Mouse (Mus musculus) E14TG2a.4 (cell line): Measurements from ENCODE around the gene Mroh2a.

Source experiments
- H3K27me3 ChIP-seq: 2 replicates; pipeline ENCODE4 v1.6.1; 2014; ENCODE audit warnings: low read length, control low read depth; ENCODE audit not compliant: insufficient read depth
- H3K36me3 ChIP-seq: 2 replicates; pipeline ENCODE4 v1.6.1; 2014; ENCODE audit warnings: low read length, control low read depth; ENCODE audit not compliant: insufficient read depth
- H3K4me1 ChIP-seq: replicated peaks from 2 replicates; pipeline ENCODE4 v1.6.1; 2014; ENCODE audit warnings: low read depth, low read length, control low read depth
- H3K4me3 ChIP-seq: replicated peaks from 2 replicates; pipeline ENCODE4 v1.5.1; 2014; ENCODE audit warnings: mild to moderate bottlenecking, low read length
- H3K9me3 ChIP-seq: 2 replicates; pipeline ENCODE4 v1.6.1; 2014; ENCODE audit warnings: low read length, control low read depth
- CTCF ChIP-seq: conservative IDR thresholded peaks from 2 replicates; pipeline ENCODE4 v1.5.1; 2014; ENCODE audit warnings: low read length
- NANOG ChIP-seq: IDR thresholded peaks from 2 replicates; pipeline ENCODE4 v1.6.1; 2014; ENCODE audit warnings: borderline replicate concordance, low read length, mixed read lengths
- POU5F1 ChIP-seq: IDR thresholded peaks from 2 replicates; pipeline ENCODE4 v1.6.1; 2014; ENCODE audit warnings: low read length, borderline replicate concordance

Mroh2a gene

DNA sequence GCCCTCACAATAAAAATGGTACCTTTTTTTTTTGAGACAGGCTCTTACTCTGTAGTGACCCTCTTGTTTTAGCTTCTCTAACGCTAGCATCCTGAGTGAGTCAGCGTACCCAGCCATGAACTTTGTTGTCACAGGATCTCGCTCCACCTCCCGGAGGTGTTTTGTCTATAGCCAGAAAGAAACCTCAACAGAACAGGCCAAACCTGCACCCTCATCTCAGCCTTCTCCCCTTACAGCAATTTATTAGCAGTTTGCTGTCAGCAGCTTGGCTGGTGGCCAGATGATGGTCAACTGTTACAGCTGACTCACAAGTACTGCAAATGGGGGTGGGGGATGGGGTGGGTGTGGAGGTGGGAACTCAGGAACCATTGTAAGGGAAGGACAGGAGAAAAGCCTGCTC lies 35.5 kb downstream of the Mroh2a start:
- Histone ChIP-seq H3K36me3 (peaks cover 80% of the 10 kb centered on the region), H3K9me3 (peaks cover 71% of the 10 kb centered on the region), H3K4me1 (peaks cover 38% of the 10 kb centered on the region), H3K4me3 (no peak overlapping the region), H3K27me3 (peaks cover 11% of the 10 kb centered on the region)
- no peak for TF ChIP-seq NANOG
- no peak for TF ChIP-seq CTCF
- no peak for TF ChIP-seq POU5F1

DNA sequence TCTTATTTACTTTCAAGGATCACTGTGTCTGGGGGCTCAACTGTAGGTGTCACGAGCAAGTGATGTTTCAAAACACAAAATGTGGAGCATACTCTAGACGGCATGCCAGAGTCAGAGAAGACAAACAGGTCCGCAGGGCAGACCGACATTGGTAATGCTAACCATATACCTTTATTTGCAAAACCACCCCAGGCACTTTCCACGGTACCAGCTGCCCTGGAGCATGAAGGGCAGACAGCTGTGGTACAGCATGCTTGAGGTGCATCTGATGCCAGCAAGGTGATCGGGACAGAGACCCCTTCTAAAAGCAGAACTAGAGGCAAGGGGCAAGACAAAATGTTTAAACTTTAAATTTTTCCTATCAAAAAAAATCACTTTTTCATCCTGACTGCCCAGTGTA lies 36.2 kb downstream of the Mroh2a start:
- peaks cover 5% of the 10 kb centered on the region for H3K27me3 ChIP-seq
- TF ChIP-seq NANOG (no peak), CTCF (no peak)
- no peak overlapping the region for H3K4me3 ChIP-seq
- peaks cover 88% of the 10 kb centered on the region for H3K36me3 ChIP-seq
- H3K9me3 ChIP-seq, result peaks cover 77% of the 10 kb centered on the region
- H3K4me1 ChIP-seq, result peaks cover 38% of the 10 kb centered on the region

DNA sequence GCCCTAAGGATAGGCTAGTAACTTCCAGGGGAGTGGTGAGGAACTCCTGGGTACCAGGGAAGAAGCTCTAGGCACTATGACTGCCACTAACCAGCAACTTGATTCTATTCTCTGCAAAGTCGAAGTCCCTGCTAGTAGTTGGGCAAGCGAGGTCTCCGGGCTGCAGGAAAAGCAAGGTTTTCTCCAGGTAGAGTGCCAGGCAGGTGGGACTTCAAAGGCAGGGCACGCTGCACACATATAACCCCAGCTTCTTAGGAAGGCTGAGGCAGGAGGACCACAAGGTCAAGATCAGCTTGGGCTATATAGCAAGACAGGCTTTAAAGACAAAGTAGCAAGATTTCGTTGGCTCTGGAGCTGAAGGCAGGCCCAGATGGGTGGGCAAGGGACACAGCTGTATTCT lies 37.0 kb downstream of the Mroh2a start:
- Histone ChIP-seq H3K4me3 (no peak overlapping the region), H3K4me1 (peaks cover 38% of the 10 kb centered on the region), H3K36me3 (peaks cover 96% of the 10 kb centered on the region), H3K27me3 (no peaks in the 10 kb centered on the region), H3K9me3 (peaks cover 85% of the 10 kb centered on the region)
- no peak for TF ChIP-seq NANOG
- no peak for TF ChIP-seq POU5F1
- no peak for TF ChIP-seq CTCF

DNA sequence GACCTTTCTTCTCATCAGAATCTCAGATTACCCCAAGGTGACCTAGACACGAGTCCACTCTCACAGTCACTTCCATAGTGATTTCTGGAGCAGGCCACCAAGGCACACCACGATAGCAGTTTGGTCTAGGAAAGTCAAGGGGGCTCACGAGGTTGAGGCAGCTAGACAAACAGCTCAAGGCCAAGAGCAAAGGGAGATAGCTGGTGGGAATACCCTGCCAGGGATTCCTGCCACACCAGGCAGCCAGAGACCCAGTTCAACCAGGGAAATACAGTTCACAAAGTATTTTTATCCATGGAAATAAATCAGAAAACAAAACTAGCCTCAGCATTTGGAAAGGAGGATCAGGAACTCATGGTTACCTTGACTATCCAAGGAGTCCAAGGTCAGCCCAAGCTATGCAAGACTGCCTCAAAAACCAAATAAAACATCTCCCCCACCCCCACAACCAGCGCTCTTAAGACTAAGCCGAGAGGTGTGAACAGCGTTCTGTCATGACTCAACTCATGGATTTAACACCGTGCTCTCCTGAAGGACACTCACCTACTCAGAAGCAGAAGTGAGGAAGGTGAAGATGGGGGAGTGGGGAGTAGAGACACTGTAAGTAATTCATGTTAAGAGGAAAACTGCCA lies 37.6 kb downstream of the Mroh2a start:
- Histone ChIP-seq H3K9me3 (peaks cover 88% of the 10 kb centered on the region), H3K4me1 (peaks cover 38% of the 10 kb centered on the region), H3K36me3 (peaks cover 100% of the 10 kb centered on the region), H3K27me3 (no peaks in the 10 kb centered on the region), H3K4me3 (no peak overlapping the region)
- TF ChIP-seq CTCF, result no peak
- TF ChIP-seq NANOG, result no peak
- no peak; the same call in 1 of the 2 replicates for TF ChIP-seq POU5F1

DNA sequence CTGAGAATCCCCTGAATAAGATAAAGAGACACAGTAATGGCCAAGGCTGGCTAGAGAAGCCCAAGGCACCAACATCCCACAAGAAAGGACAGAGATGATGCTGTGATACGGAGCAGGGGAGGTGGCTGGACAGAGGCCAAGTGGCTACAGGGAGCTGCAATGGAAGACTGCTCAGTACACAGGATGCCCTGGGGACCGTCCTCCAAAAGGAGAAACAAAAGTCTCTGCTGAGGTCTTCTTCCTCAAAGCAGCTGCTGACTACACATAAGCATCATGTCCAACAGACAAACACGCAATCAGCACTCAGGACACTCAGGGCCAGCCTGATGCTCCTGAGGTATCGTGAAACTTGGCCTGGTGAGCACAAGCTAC lies 38.1 kb downstream of the Mroh2a start:
- H3K36me3 ChIP-seq, result peaks cover 100% of the 10 kb centered on the region
- H3K9me3 ChIP-seq, result peaks cover 88% of the 10 kb centered on the region
- no peak overlapping the region for H3K4me3 ChIP-seq
- peaks cover 38% of the 10 kb centered on the region for H3K4me1 ChIP-seq
- TF ChIP-seq NANOG (no peak), POU5F1 (no peak), CTCF (no peak)
- no peaks in the 10 kb centered on the region for H3K27me3 ChIP-seq

DNA sequence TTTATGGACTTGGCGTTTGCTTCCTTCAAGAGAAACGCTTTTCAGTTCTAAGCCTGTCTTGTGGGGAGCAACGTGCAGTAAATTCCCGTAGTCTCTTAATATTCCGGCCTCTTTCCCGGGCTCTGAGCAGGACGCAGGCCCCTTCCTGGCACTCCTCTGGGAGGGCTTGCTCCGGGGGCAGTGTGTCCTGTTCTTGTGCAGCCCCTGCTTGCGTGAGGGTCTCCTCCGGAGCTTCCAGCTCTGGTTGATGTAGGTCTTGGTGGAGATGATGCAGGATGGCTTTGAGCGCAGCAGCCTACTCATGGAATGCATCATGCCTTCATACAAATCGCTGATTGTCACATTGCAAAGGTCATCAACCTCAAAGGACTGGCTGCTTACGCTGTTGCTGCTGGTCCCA lies 39.3 kb downstream of the Mroh2a start:
- peaks cover 31% of the 10 kb centered on the region for H3K4me1 ChIP-seq
- H3K36me3 ChIP-seq, result peaks cover 97% of the 10 kb centered on the region
- no peak for TF ChIP-seq CTCF
- TF ChIP-seq POU5F1, result no peak
- TF ChIP-seq NANOG, result no peak
- no peak overlapping the region for H3K4me3 ChIP-seq
- H3K27me3 ChIP-seq, result no peaks in the 10 kb centered on the region
- H3K9me3 ChIP-seq, result peaks cover 84% of the 10 kb centered on the region

DNA sequence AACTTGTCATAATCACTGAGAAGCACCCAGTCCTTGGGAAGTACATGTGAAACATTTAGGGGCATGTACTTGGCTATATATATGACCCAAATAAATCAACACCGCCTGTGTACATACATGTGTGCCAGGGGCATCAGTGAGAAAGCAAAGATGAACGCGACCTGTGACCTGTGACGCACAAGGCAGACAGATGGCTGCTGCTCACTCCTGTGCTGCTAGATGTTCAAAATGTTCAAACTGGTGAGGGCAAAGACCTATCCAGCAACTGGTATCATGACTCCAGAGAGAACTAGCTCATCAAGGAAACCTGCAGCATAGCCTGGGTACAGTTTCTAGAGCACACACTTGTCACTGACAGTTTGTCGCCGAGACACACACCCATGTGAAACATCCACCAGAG lies 40.7 kb downstream of the Mroh2a start:
- Histone ChIP-seq H3K4me1 (peaks cover 28% of the 10 kb centered on the region), H3K4me3 (no peak overlapping the region), H3K9me3 (peaks cover 85% of the 10 kb centered on the region), H3K27me3 (no peaks in the 10 kb centered on the region), H3K36me3 (peaks cover 97% of the 10 kb centered on the region)
- TF ChIP-seq POU5F1, result no peak
- TF ChIP-seq CTCF, result no peak
- no peak for TF ChIP-seq NANOG

DNA sequence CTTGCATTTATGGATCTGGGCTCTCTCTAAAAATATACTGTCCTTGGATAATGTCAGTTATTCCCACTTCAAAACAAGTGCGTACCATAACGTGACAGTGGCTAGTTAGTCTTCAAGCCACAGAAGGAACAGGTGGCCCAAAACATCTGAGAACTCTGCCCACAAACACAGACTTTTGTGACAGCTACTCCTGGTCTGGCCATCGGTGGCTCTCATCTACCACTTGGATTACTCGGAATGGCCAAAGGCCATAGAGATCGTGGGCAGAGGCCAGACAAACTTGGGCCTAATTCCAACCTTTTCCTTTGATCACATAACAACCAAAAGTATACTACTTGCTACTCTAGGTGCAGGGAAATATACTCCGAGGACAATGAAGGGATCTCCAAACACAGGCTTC lies 41.3 kb downstream of the Mroh2a start:
- H3K4me1 ChIP-seq, result peaks cover 28% of the 10 kb centered on the region
- H3K9me3 ChIP-seq, result peaks cover 91% of the 10 kb centered on the region
- peaks cover 97% of the 10 kb centered on the region for H3K36me3 ChIP-seq
- TF ChIP-seq POU5F1 (no peak), NANOG (no peak), CTCF (no peak)
- no peaks in the 10 kb centered on the region for H3K27me3 ChIP-seq
- no peak overlapping the region for H3K4me3 ChIP-seq

DNA sequence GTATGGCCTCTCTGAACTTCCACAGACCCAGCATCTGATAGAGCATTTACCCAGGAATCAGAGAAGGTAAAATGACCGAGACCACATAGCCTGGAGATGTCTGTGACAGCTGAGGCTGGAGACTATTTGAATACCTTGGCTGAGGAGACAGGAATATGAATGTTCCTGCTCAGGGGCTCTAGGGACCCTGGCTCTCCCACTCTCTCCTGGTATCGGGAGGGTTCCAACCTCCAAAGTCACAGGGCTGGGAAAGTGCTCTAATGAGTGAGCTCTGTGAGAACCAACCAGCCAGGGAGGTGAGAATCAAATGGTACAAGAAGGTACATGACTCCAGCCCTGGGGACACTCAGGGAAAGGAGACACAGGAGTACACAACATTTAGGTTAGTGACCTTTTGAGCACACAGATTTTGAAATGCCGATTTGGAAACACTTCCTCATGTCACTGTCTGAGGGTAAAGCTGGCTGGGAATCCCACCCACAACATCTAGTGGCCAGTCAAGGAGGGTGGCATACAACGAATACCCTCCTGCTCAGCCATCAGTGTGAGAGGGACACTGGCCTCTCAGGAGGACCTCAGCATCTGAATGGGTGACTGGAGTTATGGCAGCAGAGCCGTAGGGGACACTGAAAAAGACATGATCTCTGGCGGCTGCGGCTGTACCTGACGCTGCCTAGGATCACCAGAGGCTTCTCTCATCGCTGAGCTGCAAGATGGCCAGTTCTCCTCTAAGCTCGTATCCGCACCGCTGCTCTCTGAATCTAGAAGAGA lies 42.9 kb downstream of the Mroh2a start:
- H3K4me3 ChIP-seq, result no peak overlapping the region
- peaks cover 97% of the 10 kb centered on the region for H3K36me3 ChIP-seq
- peaks cover 30% of the 10 kb centered on the region for H3K4me1 ChIP-seq
- TF ChIP-seq CTCF (no peak), POU5F1 (no peak), NANOG (no peak)
- no peaks in the 10 kb centered on the region for H3K27me3 ChIP-seq
- H3K9me3 ChIP-seq, result peaks cover 94% of the 10 kb centered on the region
